Mouse (Mus musculus) lung, postnatal 0 days (tissue): ENCODE results near the gene Nmral1. TPM values are rescaled to one million over a fixed set of nuclear protein-coding genes. Genes with fewer than 3 reads are reported as not detected.
A peak's percentile ranks its signal among the peaks of the same experiment; 100 is the strongest.
"Not testable (repeated sequence)": the region's sequence is repeated elsewhere in the genome, so short reads cannot be mapped to it uniquely, and the experiment has no call there.

Experiments used
- ATAC-seq: fragments of 200-750 bp; cut with Nextera tagmentation; 2 replicates; pipeline ENCODE4 v1.8.0; 2017; ENCODE audit warnings: moderate library complexity
- DNase-seq: peaks from one replicate; pipeline ENCODE4 v3.0.0-alpha.2; 2016; ENCODE audit warnings: low spot score
- H3K27ac ChIP-seq: fragments of 300-500 bp; sonication (generic); 2 replicates; pipeline ENCODE4 v1.5.1; 2014; ENCODE audit warnings: antibody characterized with exemption, mild to moderate bottlenecking, low read length, mixed read lengths
- H3K27me3 ChIP-seq: fragments of 300-500 bp; sonication (generic); replicated peaks from 2 replicates; pipeline ENCODE4 v1.6.1; 2014; ENCODE audit warnings: low read length, mixed read lengths; ENCODE audit not compliant: insufficient read depth
- H3K36me3 ChIP-seq: fragments of 300-500 bp; sonication (generic); 2 replicates; pipeline ENCODE4 v1.6.1; 2014; ENCODE audit warnings: low read length, mixed read lengths; ENCODE audit not compliant: insufficient read depth
- H3K4me1 ChIP-seq: fragments of 300-500 bp; sonication (generic); 2 replicates; pipeline ENCODE4 v1.6.1; 2014; ENCODE audit warnings: antibody characterized with exemption, low read depth, low read length, mixed read lengths; ENCODE audit not compliant: insufficient read depth
- H3K4me2 ChIP-seq: fragments of 300-500 bp; sonication (generic); replicated peaks from 2 replicates; pipeline ENCODE4 v1.6.1; 2014; ENCODE audit warnings: low read depth, mild to moderate bottlenecking, low read length, moderate library complexity, mixed read lengths
- H3K4me3 ChIP-seq: fragments of 300-500 bp; sonication (generic); 2 replicates; pipeline ENCODE4 v1.5.1; 2014; ENCODE audit warnings: low read depth, low read length
- H3K9ac ChIP-seq: fragments of 300-500 bp; sonication (generic); replicated peaks from 2 replicates; pipeline ENCODE4 v1.6.1; 2014; ENCODE audit warnings: low read depth, mild to moderate bottlenecking
- H3K9me3 ChIP-seq: fragments of 300-500 bp; sonication (generic); 2 replicates; pipeline ENCODE4 v1.6.1; 2016; ENCODE audit warnings: low read length, mixed read lengths
- CTCF ChIP-seq: IDR thresholded peaks from 2 replicates; pipeline ENCODE4 v1.5.1; 2016; ENCODE audit warnings: antibody characterized with exemption, mild to moderate bottlenecking
- EP300 ChIP-seq: IDR thresholded peaks from 2 replicates; pipeline ENCODE4 v1.6.1; 2016; ENCODE audit warnings: antibody characterized with exemption, mild to moderate bottlenecking, control low read depth
- WGBS: fragments of 180-500 bp; shearing (Covaris S2); extraction: QIAGEN DNeasy Blood & Tissue Kit; methylation state at CpG from one replicate; pipeline ENCODE4 v1.1.7; 2014; 5-methylcytosine and 5-hydroxymethylcytosine counted together
- polyA plus RNA-seq: library from polyadenylated mRNA; unstranded; fragments of >200 nt; fragmentation: Nextera tagmentation; extraction: Ambion mirVana; gene quantifications from 2 replicates; pipeline ENCODE4 v1.2.1, GENCODE M21; 2015

Gene Nmral1
- polyA plus RNA-seq, 1 experiment from 2014 or later = 7.1 TPM

GRCm38 (mm10) chr16:4682628-4683179, 36.5 kb downstream of the Nmral1 start:
- Histone ChIP-seq H3K27ac (0 out of 2 replicates have a peak overlapping the region, but pooled peaks have one; percentile 65), H3K4me3 (no peak overlapping the region)
- WGBS = 72% methylated on average over 4 of the region's 4 CpGs

DNA sequence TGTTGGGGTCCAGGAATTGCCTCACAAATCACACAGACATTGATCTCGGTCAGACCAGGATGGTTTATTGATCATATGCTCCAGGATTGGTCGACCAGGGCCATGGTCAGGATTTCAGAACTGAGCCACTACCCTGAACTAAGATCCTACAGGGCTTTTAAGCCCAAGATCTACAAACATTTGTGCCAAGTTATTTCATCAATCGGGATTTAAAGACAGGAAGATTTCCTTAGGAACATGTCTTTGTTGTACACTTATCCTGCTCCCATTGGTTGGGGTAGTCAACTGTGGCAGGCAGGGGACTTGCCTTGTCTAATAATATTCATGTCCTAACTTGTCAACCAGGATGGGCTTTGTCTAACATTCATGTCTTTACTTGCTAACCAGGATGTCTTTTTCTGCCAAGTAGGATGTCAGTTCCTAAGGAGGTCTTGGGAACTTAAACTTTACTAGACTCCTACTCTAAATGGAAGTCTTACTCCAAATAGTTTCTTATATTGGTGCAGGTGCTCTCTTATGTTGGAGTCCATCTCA, 38.2 kb downstream of the Nmral1 start:
- not testable (repeated sequence) for ATAC-seq, H3K4me2 ChIP-seq, H3K27ac ChIP-seq, H3K4me1 ChIP-seq, DNase-seq, H3K36me3 ChIP-seq, H3K9me3 ChIP-seq, H3K9ac ChIP-seq, H3K4me3 ChIP-seq, H3K27me3 ChIP-seq
- WGBS = 72% methylated on average over 3 of the region's 3 CpGs

More at GRCm38 (mm10) chr16:4682628-4683179, 36.5 kb downstream of the Nmral1 start:
- ATAC-seq (no peak), DNase-seq (no peak)
- H3K27me3 ChIP-seq = no peaks in the 10 kb centered on the region
- H3K36me3 ChIP-seq = no peaks in the 10 kb centered on the region
- H3K4me1 ChIP-seq = peaks cover 10% of the 10 kb centered on the region; the same call in 1 of the 2 replicates
- no peak overlapping the region; the same call in 1 of the 2 replicates for H3K4me2 ChIP-seq
- TF ChIP-seq EP300 (no peak), CTCF (no peak)
- no peaks in the 10 kb centered on the region for H3K9me3 ChIP-seq
- H3K9ac ChIP-seq = no peak overlapping the region

GRCm38 (mm10) chr16:4679121-4680018, 39.8 kb downstream of the Nmral1 start, which contains the start of gene Coro7:
Coro7 (minus strand) TSS chr16:4679777.
- Histone ChIP-seq H3K4me2 (peak within 1 kb of the TSS; percentile 95), H3K36me3 (no peaks in the 10 kb centered on the region), H3K4me3 (peak within 1 kb of the TSS; percentile 65), H3K9ac (peak within 1 kb of the TSS; percentile 51), H3K9me3 (no peaks in the 10 kb centered on the region), H3K27ac (peak within 1 kb of the TSS; percentile 57), H3K27me3 (no peaks in the 10 kb centered on the region), H3K4me1 (peaks cover 7% of the 10 kb centered on the region; the same call in 1 of the 2 replicates)
- WGBS = under 1% methylated on average over 47 of the region's 47 CpGs
- TF ChIP-seq EP300 (no peak), CTCF (no peak)
- peak; percentile 98 for DNase-seq
- ATAC-seq = peak; percentile 92

- Histone ChIP-seq H3K27me3 (no peaks in the 10 kb centered on the region), H3K27ac (no peak overlapping the region), H3K36me3 (no peaks in the 10 kb centered on the region), H3K4me1 (0 out of 2 replicates have a peak, but pooled peaks cover 6% of the 10 kb centered on the region), H3K9me3 (no peaks in the 10 kb centered on the region), H3K4me3 (no peak overlapping the region), H3K4me2 (no peak overlapping the region; the same call in 1 of the 2 replicates), H3K9ac (no peak overlapping the region)
- DNase-seq (no peak), ATAC-seq (no peak)
- TF ChIP-seq EP300 = no peak
- no peak for TF ChIP-seq CTCF
- 70% methylated on average over 5 of the region's 5 CpGs for WGBS
Observed at GRCm38 (mm10) chr16:4678080-4678479, 41.1 kb downstream of the Nmral1 start.

DNA sequence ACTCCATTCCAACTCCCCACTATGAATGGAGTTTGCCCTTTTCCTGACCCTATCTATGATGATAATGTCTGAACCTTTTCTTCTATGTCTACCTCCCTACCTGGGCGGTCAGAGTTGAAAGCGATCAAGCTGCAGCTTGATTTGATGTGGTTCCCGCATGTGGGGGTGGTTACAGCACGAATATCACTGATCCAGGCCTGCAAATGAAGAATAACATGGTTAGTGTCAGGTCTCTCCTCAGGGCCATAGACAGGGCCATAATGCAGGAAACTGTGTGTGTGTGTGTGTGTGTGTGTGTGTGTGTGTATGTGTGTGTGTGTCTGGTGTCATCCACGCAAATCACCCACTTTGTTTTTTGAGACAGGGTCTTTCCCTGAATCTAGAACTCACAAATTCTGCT, 42.3 kb downstream of the Nmral1 start:
- no peak for TF ChIP-seq EP300
- no peak for TF ChIP-seq CTCF

DNA sequence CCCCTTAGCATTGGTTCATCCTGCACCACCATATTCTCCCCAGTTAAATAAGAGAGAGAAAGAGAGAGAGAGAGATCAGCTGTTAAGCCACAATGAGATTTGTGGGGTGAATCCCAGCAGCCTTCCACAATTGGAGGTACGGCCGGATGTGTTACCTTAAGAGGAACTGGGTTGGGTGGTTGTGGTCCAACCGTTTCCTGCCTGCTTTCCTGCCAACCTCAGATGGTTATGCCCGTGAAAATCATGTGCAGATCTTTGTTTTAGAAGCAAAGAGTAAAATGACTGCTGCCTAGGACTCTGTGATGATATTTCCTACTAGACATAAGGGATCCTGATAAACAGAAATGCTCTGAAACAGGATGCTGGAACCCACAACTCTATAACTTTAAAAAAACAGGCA, 45.1 kb downstream of the Nmral1 start:
- H3K36me3 ChIP-seq = no peaks in the 10 kb centered on the region
- no peak for TF ChIP-seq CTCF
- TF ChIP-seq EP300 = no peak

More for the DNA sequence above, 42.3 kb downstream of the Nmral1 start:
- WGBS = 92% methylated on average over 5 of the region's 5 CpGs
- ATAC-seq = no peak
- H3K27ac ChIP-seq = no peak overlapping the region
- H3K4me3 ChIP-seq = no peak overlapping the region
- H3K9me3 ChIP-seq = no peaks in the 10 kb centered on the region
- H3K4me1 ChIP-seq = 0 out of 2 replicates have a peak, but pooled peaks cover 6% of the 10 kb centered on the region
- H3K9ac ChIP-seq = no peak overlapping the region
- no peak overlapping the region for H3K4me2 ChIP-seq
- H3K36me3 ChIP-seq = no peaks in the 10 kb centered on the region
- no peaks in the 10 kb centered on the region for H3K27me3 ChIP-seq
- DNase-seq = no peak

More for the DNA sequence above, 45.1 kb downstream of the Nmral1 start:
- H3K9ac ChIP-seq = no peak overlapping the region
- no peak for DNase-seq
- H3K4me1 ChIP-seq = 0 out of 2 replicates have a peak, but pooled peaks cover 5% of the 10 kb centered on the region
- no peaks in the 10 kb centered on the region for H3K27me3 ChIP-seq
- H3K27ac ChIP-seq = no peak overlapping the region
- H3K4me2 ChIP-seq = no peak overlapping the region
- no peaks in the 10 kb centered on the region for H3K9me3 ChIP-seq
- no peak overlapping the region for H3K4me3 ChIP-seq
- no peak for ATAC-seq
- 58% methylated on average over 4 of the region's 4 CpGs for WGBS
